Mouse (Mus musculus): ENCODE measurements around the gene Mdm2. TPM values are rescaled to one million over a fixed set of nuclear protein-coding genes. Genes with fewer than 3 reads are reported as not detected.

Mdm2 gene
- total and polyA plus RNA-seq, 2 experiments from 2014 or later, result 24.6 to 28.9 TPM

GRCm38 (mm10) chr10:117732962-117733592, 22.5 kb upstream of the Mdm2 start:
- Histone ChIP-seq H3K4me2 (ENCODE audit: low read depth, low read length) (no peak overlapping the region), H3K27ac (no peak overlapping the region), H3K9ac (replicated peaks; ENCODE audit: low read length) (no peak overlapping the region), H3K4me3 (ENCODE audit: low read length) (no peak overlapping the region), H3K9me3 (ENCODE audit: low read length) (no peaks in the 10 kb centered on the region), H3K27me3 (ENCODE audit: insufficient read depth, low read length) (no peaks in the 10 kb centered on the region), H3K4me1 (ENCODE audit: insufficient read depth, low read length) (no peaks in the 10 kb centered on the region), H3K36me3 (ENCODE audit: insufficient read depth, low read length) (peaks cover 13% of the 10 kb centered on the region)
- WGBS, result 89% methylated on average over 14 of the region's 14 CpGs
- DNase-seq (ENCODE audit: low spot score), result no peak
- ATAC-seq, result no peak
- no peak for TF ChIP-seq CTCF (IDR thresholded peaks at IDR 0.05; ENCODE audit: low read depth)

- Histone ChIP-seq H3K27me3 (ENCODE audit: insufficient read depth, low read length) (no peaks in the 10 kb centered on the region), H3K4me2 (ENCODE audit: low read depth, low read length) (no peak overlapping the region), H3K4me1 (ENCODE audit: insufficient read depth, low read length) (no peaks in the 10 kb centered on the region), H3K27ac (no peak overlapping the region), H3K9me3 (ENCODE audit: low read length) (no peaks in the 10 kb centered on the region), H3K4me3 (ENCODE audit: low read length) (no peak overlapping the region), H3K9ac (replicated peaks; ENCODE audit: low read length) (no peak overlapping the region), H3K36me3 (ENCODE audit: insufficient read depth, low read length) (peaks cover 9% of the 10 kb centered on the region)
- ATAC-seq (no peak), DNase-seq (ENCODE audit: low spot score) (no peak)
- no peak for TF ChIP-seq CTCF (IDR thresholded peaks at IDR 0.05; ENCODE audit: low read depth)
- WGBS, result 88% methylated on average over 5 of the region's 5 CpGs
Observed at GRCm38 (mm10) chr10:117732184-117732583, 21.6 kb upstream of the Mdm2 start.

- ATAC-seq (no peak; the same call in 1 of the 2 replicates), DNase-seq (ENCODE audit: low spot score) (peak; percentile 62)
- Histone ChIP-seq H3K4me2 (ENCODE audit: low read depth, low read length) (no peak overlapping the region), H3K9ac (replicated peaks; ENCODE audit: low read length) (no peak overlapping the region), H3K9me3 (ENCODE audit: low read length) (no peaks in the 10 kb centered on the region), H3K27ac (no peak overlapping the region), H3K27me3 (ENCODE audit: insufficient read depth, low read length) (no peaks in the 10 kb centered on the region), H3K4me3 (ENCODE audit: low read length) (no peak overlapping the region), H3K36me3 (ENCODE audit: insufficient read depth, low read length) (peaks cover 4% of the 10 kb centered on the region), H3K4me1 (ENCODE audit: insufficient read depth, low read length) (no peaks in the 10 kb centered on the region)
- TF ChIP-seq CTCF (IDR thresholded peaks at IDR 0.05; ENCODE audit: low read depth), result peak; percentile 70
- 58% methylated on average over 14 of the region's 15 CpGs for WGBS
Observed at GRCm38 (mm10) chr10:117731244-117732101, 20.9 kb upstream of the Mdm2 start.

GRCm38 (mm10) chr10:117730637-117731203, 20.2 kb upstream of the Mdm2 start:
- H3K27ac ChIP-seq, result no peak overlapping the region
- DNase-seq (ENCODE audit: low spot score), result no peak
- H3K9me3 ChIP-seq (ENCODE audit: low read length), result no peaks in the 10 kb centered on the region
- H3K4me1 ChIP-seq (ENCODE audit: insufficient read depth, low read length), result no peaks in the 10 kb centered on the region
- TF ChIP-seq CTCF (IDR thresholded peaks at IDR 0.05; ENCODE audit: low read depth), result no peak
- no peak for ATAC-seq
- no peak overlapping the region for H3K9ac ChIP-seq (replicated peaks; ENCODE audit: low read length)
- no peak overlapping the region for H3K4me2 ChIP-seq (ENCODE audit: low read depth, low read length)
- H3K36me3 ChIP-seq (ENCODE audit: insufficient read depth, low read length), result no peaks in the 10 kb centered on the region
- no peak overlapping the region for H3K4me3 ChIP-seq (ENCODE audit: low read length)
- H3K27me3 ChIP-seq (ENCODE audit: insufficient read depth, low read length), result no peaks in the 10 kb centered on the region
- 96% methylated on average over 12 of the region's 12 CpGs for WGBS

- TF ChIP-seq CTCF (IDR thresholded peaks at IDR 0.05; ENCODE audit: low read depth), result no peak
- H3K36me3 ChIP-seq (ENCODE audit: insufficient read depth, low read length), result no peaks in the 10 kb centered on the region
- H3K27ac ChIP-seq, result no peak overlapping the region
- H3K4me1 ChIP-seq (ENCODE audit: insufficient read depth, low read length), result no peaks in the 10 kb centered on the region
- DNase-seq (ENCODE audit: low spot score) (no peak), ATAC-seq (no peak)
- H3K27me3 ChIP-seq (ENCODE audit: insufficient read depth, low read length), result no peaks in the 10 kb centered on the region
- no peaks in the 10 kb centered on the region for H3K9me3 ChIP-seq (ENCODE audit: low read length)
- no peak overlapping the region for H3K4me2 ChIP-seq (ENCODE audit: low read depth, low read length)
- WGBS, result 96% methylated on average over 7 of the region's 7 CpGs
- H3K4me3 ChIP-seq (ENCODE audit: low read length), result no peak overlapping the region
- no peak overlapping the region for H3K9ac ChIP-seq (replicated peaks; ENCODE audit: low read length)
Observed at GRCm38 (mm10) chr10:117730140-117730539, 19.6 kb upstream of the Mdm2 start.

GRCm38 (mm10) chr10:117729139-117729814, 18.7 kb upstream of the Mdm2 start:
- Histone ChIP-seq H3K36me3 (ENCODE audit: insufficient read depth, low read length) (no peaks in the 10 kb centered on the region), H3K4me1 (ENCODE audit: insufficient read depth, low read length) (no peaks in the 10 kb centered on the region), H3K4me2 (ENCODE audit: low read depth, low read length) (no peak overlapping the region), H3K27me3 (ENCODE audit: insufficient read depth, low read length) (no peaks in the 10 kb centered on the region), H3K4me3 (ENCODE audit: low read length) (no peak overlapping the region), H3K9ac (replicated peaks; ENCODE audit: low read length) (no peak overlapping the region), H3K27ac (no peak overlapping the region), H3K9me3 (ENCODE audit: low read length) (no peaks in the 10 kb centered on the region)
- WGBS, result 74% methylated on average over 11 of the region's 11 CpGs
- peak; percentile 43; the same call in 1 of the 2 replicates for ATAC-seq
- no peak for TF ChIP-seq CTCF (IDR thresholded peaks at IDR 0.05; ENCODE audit: low read depth)
- no peak for DNase-seq (ENCODE audit: low spot score)
